Mouse (Mus musculus) testis, adult 2 months (tissue): ENCODE data around the gene Frk.

Experiments
- CTCF ChIP-seq: fragments of 200-500 bp; IDR thresholded peaks from 2 replicates; pipeline ENCODE4 v1.5.1; 2012; ENCODE audit warnings: low read depth, mild to moderate bottlenecking, inconsistent platforms, low read length, moderate library complexity; ENCODE audit not compliant: control insufficient read depth, insufficient read depth, insufficient replicate concordance
- POLR2A ChIP-seq: fragments of 200-500 bp; IDR thresholded peaks from 2 replicates; pipeline ENCODE4 v1.6.1; 2012; ENCODE audit warnings: low read depth, mild to moderate bottlenecking, inconsistent platforms, low read length, moderate library complexity; ENCODE audit not compliant: control insufficient read depth

DNA sequence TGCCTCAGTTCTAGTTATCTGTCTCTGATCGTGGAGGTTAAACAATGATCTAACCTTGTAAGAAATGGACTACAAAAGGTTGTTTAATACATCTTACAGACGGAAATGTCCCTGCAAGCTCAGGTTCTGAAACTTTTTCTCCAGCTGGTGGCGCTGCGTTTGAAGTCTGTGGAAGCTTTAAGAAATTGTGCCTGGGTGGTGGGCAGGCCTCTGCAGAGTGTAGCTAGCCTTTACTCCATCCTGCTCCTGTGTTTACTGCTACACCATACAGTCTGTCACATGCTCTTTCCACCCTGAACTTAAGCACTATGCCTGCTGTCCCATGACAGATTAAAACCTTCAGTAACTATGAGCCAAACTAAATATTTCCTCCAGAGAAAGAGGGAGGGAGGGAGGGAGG lies 1.9 kb downstream of the Frk start:
- TF ChIP-seq CTCF (no peak), POLR2A (no peak)
